ENCODE assay signal across 8 mouse cellular contexts in the genomic region with DNA sequence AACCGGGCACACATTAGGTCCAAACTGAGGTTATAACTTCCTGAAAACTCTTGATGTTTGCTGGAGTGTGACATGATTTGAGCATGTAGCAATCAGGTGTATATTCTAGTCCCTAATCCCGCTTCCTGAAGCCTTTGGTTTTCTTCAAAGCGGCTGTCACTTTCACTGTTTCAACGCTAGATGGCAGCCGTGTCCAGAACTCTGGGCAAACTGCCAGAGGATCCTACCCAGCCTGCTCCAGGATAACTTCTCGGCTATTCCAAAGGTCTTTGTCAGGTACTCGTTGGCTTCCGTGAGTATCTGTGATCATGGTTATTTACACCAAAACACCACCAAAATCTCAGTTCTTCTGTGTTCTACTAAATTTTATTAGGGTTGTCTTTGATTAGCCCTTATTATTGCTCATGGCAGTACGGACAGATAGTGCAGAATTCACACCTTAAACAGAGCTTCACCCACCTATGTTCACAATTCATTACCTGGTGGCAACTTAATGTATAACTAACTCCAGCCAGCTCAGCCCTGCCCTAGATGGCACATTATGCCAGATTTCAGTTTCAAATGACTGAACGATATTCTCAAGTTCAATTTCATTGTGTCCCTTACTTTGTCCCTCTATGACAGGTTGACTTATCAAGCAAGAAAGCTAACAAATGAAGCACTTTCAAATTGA.
A peak's percentile ranks its signal among the peaks of the same experiment; 100 is the strongest.
DNase-seq lines count a peak whose midpoint lies in the region; TF ChIP-seq lines count a peak whose summit lies in the region.

No protein-coding gene starts in this region.

- TF ChIP-seq CTCF in kidney, adult 2 months (conservative IDR thresholded peaks at IDR 0.05; ENCODE audit: insufficient read depth, insufficient read length, low read depth, low read length), result peak; percentile 76

- H3K9me3 ChIP-seq in limb, embryonic 10.5 days (replicated peaks), result no peaks in the 10 kb centered on the region

- no peaks in the 10 kb centered on the region for H3K4me1 ChIP-seq in kidney, adult 2 months (ENCODE audit: control insufficient read depth, insufficient read depth, low read length)
- no peaks in the 10 kb centered on the region for H3K4me1 ChIP-seq in limb, embryonic 10.5 days

- 12% methylated on average over 10 of the region's 10 CpGs for WGBS in kidney, adult 2 months
- WGBS in limb, embryonic 10.5 days, result 31% methylated on average over 10 of the region's 10 CpGs

- H3K36me3 ChIP-seq in kidney, adult 2 months (ENCODE audit: control insufficient read depth, insufficient read depth, low read length), result no peaks in the 10 kb centered on the region
- no peaks in the 10 kb centered on the region for H3K36me3 ChIP-seq in limb, embryonic 10.5 days

- H3K27me3 ChIP-seq in kidney, adult 2 months (replicated peaks; ENCODE audit: control insufficient read depth, insufficient read depth, low read length), result no peaks in the 10 kb centered on the region
- H3K27me3 ChIP-seq in limb, embryonic 10.5 days (ENCODE audit: low read depth, poor library complexity, severe bottlenecking), result no peaks in the 10 kb centered on the region

- DNase-seq in thymus, postnatal 0 days (ENCODE audit: low spot score), result peak; percentile 39
- no peak for DNase-seq in thymus, postnatal 36 days
- DNase-seq in cerebellum, postnatal 36 days, result peak; percentile 57 to 63
- peak; percentile 18 to 21 for DNase-seq in gastrocnemius, postnatal 36 days
- DNase-seq in kidney, adult 2 months, result peak; percentile 87
- DNase-seq in limb, embryonic 10.5 days (ENCODE audit: low spot score), result peak; percentile 67
- DNase-seq in naive thymus-derived CD4-positive, alpha-beta T cell, adult 2 months (ENCODE audit: low read depth), result peak; percentile 13
- DNase-seq in thymus, postnatal 4 days, result peak; percentile 40

- no peak overlapping the region for H3K27ac ChIP-seq in kidney, adult 2 months (ENCODE audit: insufficient read depth, low read depth, low read length)
- no peak overlapping the region for H3K27ac ChIP-seq in limb, embryonic 10.5 days

- intact Hi-C loops in gastrocnemius, postnatal 36 days (cut with DNase I), result no loop called here

- H3K4me3 ChIP-seq in kidney, adult 2 months (ENCODE audit: insufficient read depth, low read depth, low read length), result no peak overlapping the region
- H3K4me3 ChIP-seq in limb, embryonic 10.5 days, result no peak overlapping the region

- no peak for TF ChIP-seq POLR2A in kidney, adult 2 months (IDR thresholded peaks at IDR 0.05; ENCODE audit: low read depth, low read length)

Comparison
In these comparisons a context has a peak if more than half of its experiments do, and no peak if none do; other contexts are left out.
1. DNase-seq: peak in thymus, postnatal 0 days (single experiment), cerebellum, postnatal 36 days (2 of 2), gastrocnemius, postnatal 36 days (2 of 2), kidney, adult 2 months (single experiment), limb, embryonic 10.5 days (single experiment), naive thymus-derived CD4-positive, alpha-beta T cell, adult 2 months (single experiment) and thymus, postnatal 4 days (single experiment); none in thymus, postnatal 36 days (0 of 2).